Mouse (Mus musculus) erythroblast, embryonic 14.5 days (primary cell): ENCODE measurements at regions not wholly inside any gene's neighbourhood (a gene's known extent, or its start where the extent isn't known, plus 50 kb on each side); places are given as distances from the start of the nearest gene placed in this dataset.

Experiments used
- GATA1 ChIP-seq: IDR thresholded peaks from 2 replicates; pipeline ENCODE4 v1.6.1; 2012; ENCODE audit warnings: low read length, inconsistent platforms, mixed read lengths
- TAL1 ChIP-seq: IDR thresholded peaks from 3 replicates; pipeline ENCODE4 v1.6.1; 2012; ENCODE audit warnings: low read length, inconsistent platforms, mixed read lengths

DNA sequence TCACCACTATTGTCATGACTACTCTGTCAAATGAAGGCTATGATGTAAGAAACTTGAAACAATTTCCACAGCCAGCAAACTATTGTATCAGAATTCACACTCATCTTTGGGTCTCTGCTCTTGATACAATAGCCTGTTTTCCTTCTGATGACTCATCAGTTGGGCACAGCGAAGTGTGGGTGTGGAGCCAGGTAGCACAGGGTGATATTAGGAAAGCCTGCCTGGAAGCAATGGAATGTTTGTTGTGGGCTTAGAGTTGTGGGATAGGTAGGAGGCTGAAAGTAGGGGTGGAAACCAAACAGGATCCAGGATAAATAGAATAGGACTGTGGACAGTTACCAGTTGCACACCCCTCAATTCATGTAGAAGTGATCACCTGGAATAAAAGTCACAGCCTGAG, 194.4 kb upstream of the Ccdc54 start:
- TF ChIP-seq GATA1 (no peak), TAL1 (no peak)
